Mouse (Mus musculus) MEL (cell line): ENCODE measurements around the gene Asna1. TPM values are rescaled to one million over a fixed set of nuclear protein-coding genes. Genes with fewer than 3 reads are reported as not detected.

Experiments
- DNase-seq: peaks from one replicate; pipeline ENCODE4 v3.0.0; 2011; ENCODE audit warnings: low read depth, low spot score
- H3K27ac ChIP-seq: 2 replicates; pipeline ENCODE4 v1.5.1; 2012; ENCODE audit warnings: low read depth, mild to moderate bottlenecking, control low read depth, low read length, moderate library complexity; ENCODE audit not compliant: control insufficient read depth
- H3K27me3 ChIP-seq, 2 experiments: fragments of 150-350 bp in 1 of 2; sonication (generic) in 1 of 2; 2 replicates each; pipeline ENCODE4 v1.6.1; 2012; ENCODE audit warnings: low read length in 2 of 2, mild to moderate bottlenecking in 2 of 2, improper control_type of control experiment in 1 of 2, moderate library complexity in 1 of 2; ENCODE audit not compliant: insufficient read depth in 2 of 2, control insufficient read depth in 1 of 2
- H3K36me3 ChIP-seq, 2 experiments: 2 replicates each; pipeline ENCODE4 v1.6.1; 2012 to 2014; ENCODE audit warnings: low read length in 2 of 2, improper control_type of control experiment in 1 of 2, inconsistent platforms in 1 of 2, mild to moderate bottlenecking in 1 of 2; ENCODE audit not compliant: insufficient read depth in 2 of 2, control insufficient read depth in 1 of 2
- H3K4me1 ChIP-seq, 2 experiments: fragments of 150-350 bp in 1 of 2; sonication (generic) in 1 of 2; 2 replicates each; pipeline ENCODE4 v1.6.1; 2012; ENCODE audit warnings: low read length in 2 of 2, improper control_type of control experiment in 1 of 2, mild to moderate bottlenecking in 1 of 2; ENCODE audit not compliant: insufficient read depth in 2 of 2, control insufficient read depth in 1 of 2
- H3K4me3 ChIP-seq, 2 experiments: fragments of 150-350 bp in 1 of 2; sonication (generic) in 1 of 2; 2 replicates each; pipeline ENCODE4 v1.5.1; 2012; ENCODE audit warnings: low read depth in 2 of 2, low read length in 2 of 2, mild to moderate bottlenecking in 2 of 2, moderate library complexity in 2 of 2, control low read depth in 1 of 2, improper control_type of control experiment in 1 of 2; ENCODE audit not compliant: control insufficient read depth in 1 of 2, insufficient read depth in 1 of 2
- H3K79me2 ChIP-seq: 2 replicates; pipeline ENCODE4 v1.6.1; 2012; ENCODE audit warnings: mild to moderate bottlenecking, low read length, moderate library complexity; ENCODE audit not compliant: control insufficient read depth, poor library complexity, insufficient read depth
- H3K9ac ChIP-seq: 2 replicates; pipeline ENCODE4 v1.6.1; 2012; ENCODE audit warnings: low read depth, mild to moderate bottlenecking, control low read depth, low read length, moderate library complexity; ENCODE audit not compliant: control insufficient read depth, poor library complexity, severe bottlenecking
- H3K9me3 ChIP-seq: fragments of 150-350 bp; sonication (generic); replicated peaks from 2 replicates; pipeline ENCODE4 v1.6.1; 2012; ENCODE audit warnings: mild to moderate bottlenecking, low read length, improper control_type of control experiment, moderate library complexity; ENCODE audit not compliant: insufficient read depth
- BHLHE40 ChIP-seq: IDR thresholded peaks from 2 replicates; pipeline ENCODE4 v1.6.1; 2012; ENCODE audit warnings: low read depth, mild to moderate bottlenecking, inconsistent platforms, low read length, improper control_type of control experiment, borderline replicate concordance
- CHD1 ChIP-seq: IDR thresholded peaks from 2 replicates; pipeline ENCODE4 v1.6.1; 2012; ENCODE audit warnings: low read depth, mild to moderate bottlenecking, inconsistent platforms, low read length, improper control_type of control experiment
- CHD2 ChIP-seq: IDR thresholded peaks from 2 replicates; pipeline ENCODE4 v1.6.1; 2011; ENCODE audit warnings: low read length, improper control_type of control experiment
- CTCF ChIP-seq, 3 experiments: IDR thresholded peaks in 2 of 3; conservative IDR thresholded peaks in 1 of 3; 2 replicates each; pipeline ENCODE4 v1.5.1; 2011 to 2012; ENCODE audit warnings: low read length in 3 of 3, low read depth in 2 of 3, mild to moderate bottlenecking in 2 of 3, improper control_type of control experiment in 1 of 3, inconsistent platforms in 1 of 3, mixed read lengths in 1 of 3, moderate library complexity in 1 of 3; ENCODE audit not compliant: control insufficient read depth in 1 of 3, insufficient read depth in 1 of 3, poor library complexity in 1 of 3, severe bottlenecking in 1 of 3
- E2F4 ChIP-seq: IDR thresholded peaks from 2 replicates; pipeline ENCODE4 v1.6.1; 2011; ENCODE audit warnings: low read depth, low read length, improper control_type of control experiment, borderline replicate concordance
- ELF1 ChIP-seq: IDR thresholded peaks from 2 replicates; pipeline ENCODE4 v1.6.1; 2014; ENCODE audit warnings: low read depth, mild to moderate bottlenecking, inconsistent platforms, low read length, improper control_type of control experiment, moderate library complexity
- EP300 ChIP-seq, 2 experiments: IDR thresholded peaks; 2 replicates each; pipeline ENCODE4 v1.6.1; 2011; ENCODE audit warnings: improper control_type of control experiment in 2 of 2, low read length in 2 of 2, low read depth in 1 of 2, mild to moderate bottlenecking in 1 of 2
- ETS1 ChIP-seq: IDR thresholded peaks from 2 replicates; pipeline ENCODE4 v1.6.1; 2012; ENCODE audit warnings: low read depth, mild to moderate bottlenecking, inconsistent platforms, low read length, improper control_type of control experiment, moderate library complexity
- GABPA ChIP-seq: IDR thresholded peaks from 2 replicates; pipeline ENCODE4 v1.6.1; 2012; ENCODE audit warnings: low read depth, mild to moderate bottlenecking, inconsistent platforms, low read length, improper control_type of control experiment, moderate library complexity
- GATA1 ChIP-seq: IDR thresholded peaks from 2 replicates; pipeline ENCODE4 v1.6.1; 2011; ENCODE audit warnings: low read depth, low read length, improper control_type of control experiment
- HCFC1 ChIP-seq: IDR thresholded peaks from 2 replicates; pipeline ENCODE4 v1.6.1; 2012; ENCODE audit warnings: low read depth, mild to moderate bottlenecking, inconsistent platforms, low read length, improper control_type of control experiment, moderate library complexity
- JUND ChIP-seq: IDR thresholded peaks from 2 replicates; pipeline ENCODE4 v1.6.1; 2011; ENCODE audit warnings: low read depth, mild to moderate bottlenecking, improper control_type of control experiment, low read length
- MAFK ChIP-seq: IDR thresholded peaks from 2 replicates; pipeline ENCODE4 v1.6.1; 2011; ENCODE audit warnings: low read depth, mild to moderate bottlenecking, low read length, improper control_type of control experiment, borderline replicate concordance
- MAZ ChIP-seq: IDR thresholded peaks from 2 replicates; pipeline ENCODE4 v1.6.1; 2012; ENCODE audit warnings: low read depth, mild to moderate bottlenecking, inconsistent platforms, low read length, improper control_type of control experiment
- MYB ChIP-seq: IDR thresholded peaks from 2 replicates; pipeline ENCODE4 v1.6.1; 2011; ENCODE audit warnings: mild to moderate bottlenecking, low read depth, low read length, improper control_type of control experiment
- MYC ChIP-seq: IDR thresholded peaks from 2 replicates; pipeline ENCODE4 v1.6.1; 2011; ENCODE audit warnings: low read depth, mild to moderate bottlenecking, low read length, improper control_type of control experiment, moderate library complexity
- NELFE ChIP-seq: IDR thresholded peaks from 2 replicates; pipeline ENCODE4 v1.6.1; 2011; ENCODE audit warnings: low read depth, low read length, improper control_type of control experiment
- NRF1 ChIP-seq: IDR thresholded peaks from 2 replicates; pipeline ENCODE4 v1.6.1; 2014; ENCODE audit warnings: low read depth, mild to moderate bottlenecking, inconsistent platforms, low read length, improper control_type of control experiment, moderate library complexity; ENCODE audit not compliant: poor library complexity, insufficient read depth, severe bottlenecking
- POLR2A ChIP-seq, 2 experiments: IDR thresholded peaks; 2 replicates each; pipeline ENCODE4 v1.6.1; 2011 to 2012; ENCODE audit warnings: low read length in 2 of 2, mild to moderate bottlenecking in 2 of 2, control low read depth in 1 of 2, improper control_type of control experiment in 1 of 2, low read depth in 1 of 2, moderate library complexity in 1 of 2; ENCODE audit not compliant: control insufficient read depth in 1 of 2, insufficient read depth in 1 of 2, poor library complexity in 1 of 2
- POLR2AphosphoS2 ChIP-seq: IDR thresholded peaks from 2 replicates; pipeline ENCODE4 v1.6.1; 2011; ENCODE audit warnings: low read length, improper control_type of control experiment
- RAD21 ChIP-seq: IDR thresholded peaks from 2 replicates; pipeline ENCODE4 v1.6.1; 2011; ENCODE audit warnings: mild to moderate bottlenecking, low read depth, low read length, improper control_type of control experiment
- RCOR1 ChIP-seq: IDR thresholded peaks from 2 replicates; pipeline ENCODE4 v1.6.1; 2012; ENCODE audit warnings: low read depth, mild to moderate bottlenecking, inconsistent platforms, low read length, improper control_type of control experiment
- TAL1 ChIP-seq: IDR thresholded peaks from 2 replicates; pipeline ENCODE4 v1.6.1; 2012; ENCODE audit warnings: mild to moderate bottlenecking, inconsistent platforms, low read length, moderate library complexity, mixed read lengths
- TBP ChIP-seq: IDR thresholded peaks from 2 replicates; pipeline ENCODE4 v1.8.0; 2011; ENCODE audit warnings: low read depth, low read length, improper control_type of control experiment
- TCF12 ChIP-seq: IDR thresholded peaks from 2 replicates; pipeline ENCODE4 v1.6.1; 2014; ENCODE audit warnings: low read depth, mild to moderate bottlenecking, inconsistent platforms, low read length, improper control_type of control experiment, moderate library complexity
- UBTF ChIP-seq: IDR thresholded peaks from 2 replicates; pipeline ENCODE4 v1.6.1; 2012; ENCODE audit warnings: low read depth, mild to moderate bottlenecking, inconsistent platforms, low read length, improper control_type of control experiment, moderate library complexity, borderline replicate concordance; ENCODE audit not compliant: insufficient read depth
- ZC3H11A ChIP-seq: IDR thresholded peaks from 2 replicates; pipeline ENCODE4 v1.6.1; 2012; ENCODE audit warnings: low read depth, mild to moderate bottlenecking, inconsistent platforms, low read length, improper control_type of control experiment
- ZMIZ1 ChIP-seq: IDR thresholded peaks from 2 replicates; pipeline ENCODE4 v1.6.1; 2012; ENCODE audit warnings: low read depth, mild to moderate bottlenecking, inconsistent platforms, low read length, improper control_type of control experiment, moderate library complexity
- ZNF384 ChIP-seq: IDR thresholded peaks from 2 replicates; pipeline ENCODE4 v1.6.1; 2012; ENCODE audit warnings: low read depth, mild to moderate bottlenecking, inconsistent platforms, low read length, improper control_type of control experiment
- polyA plus RNA-seq, 2 experiments: library from polyadenylated mRNA; stranded (reverse) in 1 of 2; unstranded in 1 of 2; fragments of >175 nt in 1 of 2; fragments of >200 nt in 1 of 2; gene quantifications; 2 replicates each; pipeline versions ENCODE4 v1.2.1 to v1.2.4; 2012; ENCODE audit warnings: low replicate concordance in 2 of 2, low read depth in 1 of 2; ENCODE audit not compliant: insufficient read length in 2 of 2, insufficient read depth in 1 of 2, missing spikeins in 1 of 2
- total RNA-seq: library from RNA; depleted of rRNA; stranded (reverse); fragments of 300-350 nt; gene quantifications from 2 replicates; pipeline ENCODE4 v1.2.3, GENCODE M21; 2012

The Asna1 gene
- total and polyA plus RNA-seq, 3 experiments: 132 to 192 TPM; not detected in 1

GRCm38 (mm10) chr8:85007686-85008085 lies 17.4 kb downstream of the Asna1 start:
- H3K4me1 ChIP-seq: no peaks in the 10 kb centered on the region
- H3K4me3 ChIP-seq: no peak overlapping the region
- H3K36me3 ChIP-seq: no peaks in the 10 kb centered on the region
- no peaks in the 10 kb centered on the region for H3K27me3 ChIP-seq
- no peak overlapping the region for H3K9ac ChIP-seq
- no peaks in the 10 kb centered on the region for H3K79me2 ChIP-seq
- no peaks in the 10 kb centered on the region for H3K9me3 ChIP-seq
- no peak for TF ChIP-seq JUND
- TF ChIP-seq HCFC1: no peak
- TF ChIP-seq TAL1: no peak
- TF ChIP-seq ELF1: no peak
- TF ChIP-seq CHD1: no peak
- no peak for TF ChIP-seq CTCF (IDR thresholded peaks at IDR 0.05 in 2 of 3, conservative IDR thresholded peaks at IDR 0.05 in 1 of 3; ENCODE audit: control insufficient read depth in 1 of 3, insufficient read depth in 1 of 3, low read depth in 2 of 3, low read length in 3 of 3, poor library complexity in 1 of 3, severe bottlenecking in 1 of 3)
- no peak for TF ChIP-seq MAZ
- TF ChIP-seq CHD2: no peak
- TF ChIP-seq GATA1: no peak
- TF ChIP-seq UBTF: no peak
- no peak for TF ChIP-seq EP300 (IDR thresholded peaks at IDR 0.05; ENCODE audit: low read depth in 1 of 2, low read length in 2 of 2)
- no peak overlapping the region for H3K27ac ChIP-seq
- no peak for DNase-seq

DNA sequence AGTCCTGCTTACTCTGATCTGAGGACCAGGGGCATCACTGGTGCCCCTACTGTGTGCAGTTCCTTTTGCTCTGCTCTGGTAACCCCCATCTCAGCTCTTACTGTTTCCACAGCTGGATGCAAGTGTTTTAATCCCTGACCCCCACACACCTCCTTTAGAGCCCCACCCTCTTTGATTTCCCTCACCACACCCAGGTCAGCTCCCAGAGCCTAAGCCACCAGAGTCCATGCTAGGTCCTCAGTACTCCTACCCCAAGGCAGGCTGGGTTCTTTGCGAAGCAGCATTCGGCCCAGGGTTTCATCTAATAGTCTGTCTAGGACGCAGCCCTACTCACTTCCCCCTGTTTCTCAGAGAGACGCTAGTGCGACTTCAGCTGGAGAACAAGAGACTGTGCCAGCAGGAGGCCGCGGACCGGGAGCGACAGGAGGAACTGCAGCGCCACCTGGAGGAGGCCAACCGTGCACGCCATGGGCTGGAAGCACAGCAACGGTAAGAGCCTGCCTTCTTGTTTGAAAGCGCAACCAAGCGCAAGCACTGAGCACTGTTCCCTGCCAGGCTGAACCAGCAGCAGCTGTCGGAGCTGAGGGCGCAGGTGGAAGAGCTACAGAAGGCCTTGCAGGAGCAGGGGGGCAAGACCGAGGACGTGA lies 27.3 kb downstream of the Asna1 start:
- Histone ChIP-seq H3K79me2 (no peaks in the 10 kb centered on the region), H3K36me3 (no peaks in the 10 kb centered on the region), H3K27me3 (no peaks in the 10 kb centered on the region), H3K4me1 (peaks cover 0 to 5% of the 10 kb centered on the region in 2 experiments; a peak in 1 of 4 replicates), H3K9ac (peak overlapping the region; percentile 35), H3K9me3 (no peaks in the 10 kb centered on the region), H3K27ac (no peak overlapping the region; the same call in 1 of the 2 replicates), H3K4me3 (no peak overlapping the region; a peak in 1 of 4 replicates)
- peak; percentile 97 for DNase-seq
- TF ChIP-seq RAD21: peak; percentile 82
- TF ChIP-seq CHD1: no peak
- peak; percentile 43; the same call in 1 of the 2 replicates for TF ChIP-seq TCF12
- no peak for TF ChIP-seq BHLHE40
- no peak for TF ChIP-seq EP300 (IDR thresholded peaks at IDR 0.05; ENCODE audit: low read depth in 1 of 2, low read length in 2 of 2)
- TF ChIP-seq E2F4: no peak
- TF ChIP-seq ETS1: peak; percentile 64; the same call in 1 of the 2 replicates
- no peak for TF ChIP-seq POLR2AphosphoS2
- peak; percentile 64; the same call in 1 of the 2 replicates for TF ChIP-seq MYC
- TF ChIP-seq CHD2: no peak
- no peak for TF ChIP-seq GABPA
- TF ChIP-seq RCOR1: peak; percentile 43; the same call in 1 of the 2 replicates
- no peak for TF ChIP-seq TAL1
- peak; percentile 52; the same call in 1 of the 2 replicates for TF ChIP-seq TBP
- TF ChIP-seq NRF1: no peak
- TF ChIP-seq JUND: 0 out of 2 replicates have a peak, but pooled peaks have one; percentile 19
- TF ChIP-seq CTCF (IDR thresholded peaks at IDR 0.05 in 2 of 3, conservative IDR thresholded peaks at IDR 0.05 in 1 of 3; ENCODE audit: control insufficient read depth in 1 of 3, insufficient read depth in 1 of 3, low read depth in 2 of 3, low read length in 3 of 3, poor library complexity in 1 of 3, severe bottlenecking in 1 of 3): peak in 2 of 3 experiments; percentile 83 to 97
- 0 out of 2 replicates have a peak, but pooled peaks have one; percentile 47 for TF ChIP-seq ZMIZ1
- peak; percentile 34; the same call in 1 of the 2 replicates for TF ChIP-seq ZNF384
- TF ChIP-seq GATA1: no peak
- TF ChIP-seq NELFE: no peak
- peak; percentile 68 for TF ChIP-seq ZC3H11A
- TF ChIP-seq ELF1: peak; percentile 65; the same call in 1 of the 2 replicates
- no peak for TF ChIP-seq POLR2A (IDR thresholded peaks at IDR 0.05; ENCODE audit: control insufficient read depth in 1 of 2, insufficient read depth in 1 of 2, low read depth in 1 of 2, low read length in 2 of 2, poor library complexity in 1 of 2)
- no peak for TF ChIP-seq MYB
- no peak for TF ChIP-seq MAFK
